Mouse (Mus musculus) embryonic fibroblast, embryonic 13.5 days (primary cell): Measurements from ENCODE around the gene Stk26.

Experiments
- CTCF ChIP-seq: IDR thresholded peaks from 2 replicates; pipeline ENCODE4 v1.5.1; 2011; ENCODE audit warnings: mild to moderate bottlenecking, control low read depth, low read length, moderate library complexity, borderline replicate concordance; ENCODE audit not compliant: insufficient read depth
- POLR2A ChIP-seq: IDR thresholded peaks from 2 replicates; pipeline ENCODE4 v1.6.1; 2011; ENCODE audit warnings: low read depth, mild to moderate bottlenecking, control low read depth, low read length, moderate library complexity

DNA sequence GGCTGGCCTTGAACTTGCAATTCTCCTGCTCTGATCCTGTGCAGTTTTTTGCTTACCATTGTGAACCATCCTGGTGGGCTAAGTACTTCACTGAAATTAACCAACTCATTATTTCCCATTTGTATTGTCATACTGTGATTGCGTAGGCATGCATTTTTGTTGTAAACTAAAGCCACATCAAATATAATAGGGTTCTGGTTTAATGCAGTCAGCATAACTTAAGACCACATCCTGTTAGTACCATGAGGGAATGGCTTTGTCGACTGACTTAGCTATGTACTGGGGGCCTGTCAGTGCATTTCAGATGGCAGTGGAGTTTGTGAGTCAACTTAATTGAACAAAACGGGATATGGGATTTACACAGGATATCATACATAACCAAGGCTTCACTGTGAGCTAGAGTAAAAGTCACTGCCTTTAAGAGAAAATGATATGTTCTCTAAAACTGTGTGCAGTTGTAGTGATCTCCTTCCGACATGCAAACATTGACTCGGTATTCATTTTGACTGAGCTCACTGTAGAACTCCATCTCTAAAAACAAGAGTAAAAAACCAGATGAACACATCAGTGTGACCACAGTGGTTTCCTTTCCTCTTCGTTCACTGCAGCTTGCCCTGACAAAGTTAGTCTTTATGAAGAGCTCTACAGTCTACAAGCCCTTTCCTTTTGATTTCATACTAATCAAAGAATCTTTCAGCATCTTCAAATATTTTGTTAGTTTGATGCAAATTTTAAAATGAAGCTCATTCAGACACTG, 33.6 kb downstream of the Stk26 start:
- TF ChIP-seq POLR2A: no peak
- TF ChIP-seq CTCF: no peak
